Mouse (Mus musculus): Measurements from ENCODE around the gene Kctd10. TPM values are rescaled to one million over a fixed set of nuclear protein-coding genes. Genes with fewer than 3 reads are reported as not detected.

Gene Kctd10
- polyA plus RNA-seq, 1 experiment from 2014 or later: 111 TPM

DNA sequence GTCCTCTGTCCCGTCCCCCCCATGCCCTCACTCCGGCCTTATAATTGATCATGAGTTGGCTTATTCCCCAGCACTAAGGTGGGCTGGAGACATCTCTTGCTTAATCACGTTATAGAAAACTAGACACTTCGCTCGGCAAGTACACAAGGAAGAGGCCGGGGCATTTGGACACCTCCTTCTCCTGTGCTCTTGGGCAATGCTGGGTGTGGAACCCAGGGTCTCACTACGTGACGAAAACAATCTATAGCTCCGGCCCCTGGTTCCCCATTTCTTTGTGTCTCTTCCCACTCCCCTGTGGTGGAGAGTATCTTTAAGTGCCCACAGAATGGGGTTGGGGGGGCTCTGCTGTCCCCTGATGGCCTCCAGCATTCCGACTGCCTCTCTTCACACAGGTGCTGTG lies 33.3 kb downstream of the Kctd10 start:
- ATAC-seq (ENCODE audit: low read depth) (no peak), DNase-seq (ENCODE audit: low spot score) (no peak)
- H3K27me3 ChIP-seq (replicated peaks; ENCODE audit: control insufficient read depth, insufficient read depth, low read length): no peaks in the 10 kb centered on the region
- H3K36me3 ChIP-seq (ENCODE audit: control insufficient read depth, insufficient read depth, low read length): no peaks in the 10 kb centered on the region
- H3K9me3 ChIP-seq (ENCODE audit: control insufficient read depth, low read length): no peaks in the 10 kb centered on the region
- no peak overlapping the region for H3K9ac ChIP-seq (ENCODE audit: low read depth, low read length)
- H3K27ac ChIP-seq (replicated peaks; ENCODE audit: low read depth, low read length): no peak overlapping the region
- H3K4me1 ChIP-seq (ENCODE audit: control insufficient read depth, insufficient read depth, low read length): no peaks in the 10 kb centered on the region
- 81% methylated on average over 10 of the region's 10 CpGs for WGBS
- H3K4me3 ChIP-seq (ENCODE audit: low read depth, low read length): no peak overlapping the region
- no peak overlapping the region for H3K4me2 ChIP-seq (ENCODE audit: low read depth, low read length)

DNA sequence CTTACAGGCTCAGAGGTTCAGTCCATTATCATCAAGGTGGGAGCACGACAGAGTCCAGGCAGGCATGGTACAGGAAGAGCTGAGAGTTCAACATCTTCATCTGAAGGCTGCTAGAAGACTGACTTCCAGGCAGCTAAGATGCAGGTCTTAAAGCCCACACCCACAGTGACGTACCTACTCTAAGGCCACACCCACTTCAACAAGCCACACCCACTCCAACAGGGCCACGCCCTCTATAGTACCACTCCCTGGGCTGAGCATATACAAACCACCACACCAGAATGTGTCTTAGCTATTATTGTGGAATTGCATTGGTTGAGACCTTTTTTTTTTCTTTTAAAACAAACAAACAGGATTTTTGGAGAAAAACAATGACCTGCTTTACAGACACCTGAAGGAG lies 34.8 kb downstream of the Kctd10 start:
- Histone ChIP-seq H3K9ac (ENCODE audit: low read depth, low read length) (no peak overlapping the region), H3K9me3 (ENCODE audit: control insufficient read depth, low read length) (no peaks in the 10 kb centered on the region), H3K4me3 (ENCODE audit: low read depth, low read length) (no peak overlapping the region), H3K4me1 (ENCODE audit: control insufficient read depth, insufficient read depth, low read length) (no peaks in the 10 kb centered on the region), H3K36me3 (ENCODE audit: control insufficient read depth, insufficient read depth, low read length) (no peaks in the 10 kb centered on the region), H3K27me3 (replicated peaks; ENCODE audit: control insufficient read depth, insufficient read depth, low read length) (no peaks in the 10 kb centered on the region), H3K27ac (replicated peaks; ENCODE audit: low read depth, low read length) (no peak overlapping the region), H3K4me2 (ENCODE audit: low read depth, low read length) (no peak overlapping the region)
- DNase-seq (ENCODE audit: low spot score): no peak
- no peak for ATAC-seq (ENCODE audit: low read depth)
- 56% methylated on average over 3 of the region's 3 CpGs for WGBS

DNA sequence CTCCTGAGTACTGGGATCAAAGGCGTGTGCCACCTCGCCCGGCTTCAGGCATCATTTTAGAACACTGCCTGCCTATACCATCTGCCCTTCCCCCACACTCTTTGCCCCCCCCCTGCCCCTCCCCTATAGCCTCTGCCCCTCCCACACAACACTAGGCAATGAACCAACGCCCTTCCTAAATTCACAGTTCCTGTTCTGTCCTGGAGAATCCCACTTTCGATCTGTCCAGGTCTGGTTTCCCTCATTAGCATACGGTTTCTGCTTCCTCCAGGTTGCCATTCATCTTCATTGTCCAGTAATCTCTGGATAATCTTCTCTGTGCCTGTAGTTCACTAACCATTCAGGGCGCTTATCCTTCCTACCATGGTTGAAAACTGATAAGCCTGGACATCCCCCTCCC lies 36.7 kb downstream of the Kctd10 start:
- H3K4me3 ChIP-seq (ENCODE audit: low read depth, low read length): no peak overlapping the region
- H3K4me2 ChIP-seq (ENCODE audit: low read depth, low read length): no peak overlapping the region
- ATAC-seq (ENCODE audit: low read depth) (no peak), DNase-seq (ENCODE audit: low spot score) (no peak)
- H3K9ac ChIP-seq (ENCODE audit: low read depth, low read length): no peak overlapping the region
- no peaks in the 10 kb centered on the region for H3K4me1 ChIP-seq (ENCODE audit: control insufficient read depth, insufficient read depth, low read length)
- no peak overlapping the region for H3K27ac ChIP-seq (replicated peaks; ENCODE audit: low read depth, low read length)
- H3K27me3 ChIP-seq (replicated peaks; ENCODE audit: control insufficient read depth, insufficient read depth, low read length): no peaks in the 10 kb centered on the region
- H3K36me3 ChIP-seq (ENCODE audit: control insufficient read depth, insufficient read depth, low read length): no peaks in the 10 kb centered on the region
- no peaks in the 10 kb centered on the region for H3K9me3 ChIP-seq (ENCODE audit: control insufficient read depth, low read length)
- WGBS: 80% methylated on average over 7 of the region's 7 CpGs

DNA sequence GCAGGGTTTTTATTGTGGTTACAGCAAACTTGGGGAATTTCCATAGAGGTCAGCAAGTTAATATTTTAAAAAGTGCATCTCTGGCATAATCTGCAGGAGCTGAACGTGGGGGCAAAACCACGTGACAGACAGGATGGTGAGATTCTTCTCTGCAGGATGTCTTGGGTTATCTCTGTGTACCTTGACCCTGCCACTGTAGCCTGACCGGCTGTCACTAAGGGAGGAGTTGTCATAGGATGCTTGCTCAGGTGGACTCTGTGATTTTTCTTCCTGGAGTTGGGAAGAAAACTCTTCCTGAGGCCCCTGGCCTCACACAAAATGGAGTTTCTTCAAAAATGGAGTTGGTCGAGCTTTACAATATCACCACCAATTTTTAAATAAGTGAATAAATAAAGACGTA lies 37.3 kb downstream of the Kctd10 start:
- Histone ChIP-seq H3K4me2 (ENCODE audit: low read depth, low read length) (no peak overlapping the region), H3K4me1 (ENCODE audit: control insufficient read depth, insufficient read depth, low read length) (no peaks in the 10 kb centered on the region), H3K4me3 (ENCODE audit: low read depth, low read length) (no peak overlapping the region), H3K27ac (replicated peaks; ENCODE audit: low read depth, low read length) (no peak overlapping the region), H3K36me3 (ENCODE audit: control insufficient read depth, insufficient read depth, low read length) (no peaks in the 10 kb centered on the region), H3K9me3 (ENCODE audit: control insufficient read depth, low read length) (no peaks in the 10 kb centered on the region), H3K27me3 (replicated peaks; ENCODE audit: control insufficient read depth, insufficient read depth, low read length) (no peaks in the 10 kb centered on the region), H3K9ac (ENCODE audit: low read depth, low read length) (no peak overlapping the region)
- 83% methylated on average over 5 of the region's 5 CpGs for WGBS
- ATAC-seq (ENCODE audit: low read depth) (no peak), DNase-seq (ENCODE audit: low spot score) (no peak)

DNA sequence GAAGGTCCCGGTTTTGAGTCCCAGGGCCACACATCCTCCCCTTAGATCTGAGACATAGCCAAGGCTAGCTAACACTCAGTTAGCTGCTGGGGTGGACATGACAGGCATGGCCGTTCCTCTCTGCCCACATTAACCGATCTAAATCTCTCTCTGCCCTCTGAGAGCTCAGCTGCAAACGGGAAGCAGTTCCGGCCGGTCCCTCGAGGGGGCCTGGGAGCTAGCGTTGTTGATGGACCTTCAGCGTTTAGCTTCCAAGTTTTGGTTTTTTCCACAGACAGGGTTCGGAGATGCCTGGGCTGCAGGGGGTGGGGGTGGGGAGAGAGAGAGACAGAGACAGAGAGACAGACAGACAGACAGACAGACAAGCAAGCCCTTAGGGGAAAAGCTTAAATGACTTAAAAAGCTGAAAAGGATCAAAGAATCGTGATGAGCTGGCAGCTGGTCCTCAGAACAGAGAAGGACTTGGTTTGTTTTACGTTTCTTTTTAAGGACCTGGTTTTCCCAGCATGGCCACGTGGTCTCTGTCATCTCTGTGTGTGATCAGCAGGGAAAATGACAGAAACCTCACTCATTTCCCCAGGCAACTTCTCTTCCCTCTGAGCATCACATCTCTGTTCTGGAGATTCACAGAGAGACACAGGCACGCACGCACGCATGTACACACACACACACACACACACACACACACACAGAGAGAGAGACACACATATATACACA lies 56.4 kb downstream of the Kctd10 start:
- peak; percentile 40 for DNase-seq (ENCODE audit: low spot score)
- no peaks in the 10 kb centered on the region for H3K9me3 ChIP-seq (ENCODE audit: control insufficient read depth, low read length)
- peak; percentile 50; the same call in 1 of the 2 replicates for ATAC-seq (ENCODE audit: low read depth)
- H3K4me3 ChIP-seq (ENCODE audit: low read depth, low read length): no peak overlapping the region
- 16% methylated on average over 16 of the region's 16 CpGs for WGBS
- peak overlapping the region; percentile 41 for H3K4me2 ChIP-seq (ENCODE audit: low read depth, low read length)
- H3K9ac ChIP-seq (ENCODE audit: low read depth, low read length): peak overlapping the region; percentile 41
- no peak overlapping the region for H3K27ac ChIP-seq (replicated peaks; ENCODE audit: low read depth, low read length)
- H3K36me3 ChIP-seq (ENCODE audit: control insufficient read depth, insufficient read depth, low read length): no peaks in the 10 kb centered on the region
- H3K4me1 ChIP-seq (ENCODE audit: control insufficient read depth, insufficient read depth, low read length): peaks cover 6% of the 10 kb centered on the region; the same call in 1 of the 2 replicates
- no peaks in the 10 kb centered on the region for H3K27me3 ChIP-seq (replicated peaks; ENCODE audit: control insufficient read depth, insufficient read depth, low read length)

DNA sequence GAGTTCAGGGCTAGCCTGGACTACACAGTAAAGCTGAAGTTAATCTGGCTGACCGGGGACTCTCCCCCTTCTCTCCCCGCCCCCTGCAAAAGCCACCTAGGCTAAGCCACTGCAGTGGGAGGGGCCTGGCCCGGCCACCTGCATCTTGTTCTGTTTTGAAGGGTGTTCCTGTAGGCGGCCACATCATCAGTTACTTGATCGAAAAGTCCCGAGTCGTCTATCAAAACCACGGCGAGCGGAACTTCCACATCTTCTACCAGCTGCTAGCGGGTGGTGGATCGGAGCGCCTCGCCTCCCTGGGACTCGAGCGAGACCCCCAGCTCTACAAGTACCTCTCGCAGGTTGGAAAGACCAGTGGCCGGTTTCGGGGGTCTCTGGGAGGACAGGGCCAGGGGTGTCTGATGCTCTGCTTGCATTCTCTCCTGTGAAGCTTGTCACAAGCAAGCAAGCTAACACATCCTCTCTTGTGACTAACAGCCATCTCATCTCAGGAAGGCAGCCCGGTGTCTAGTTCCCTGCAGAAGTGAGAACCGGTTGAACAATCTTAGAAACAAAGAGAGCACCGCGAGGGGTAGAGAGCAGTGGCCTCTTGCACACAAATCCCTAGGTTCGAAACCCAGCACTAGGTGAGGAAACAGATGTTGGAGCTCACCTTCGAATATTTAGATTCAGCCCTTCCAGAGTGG lies 57.1 kb downstream of the Kctd10 start:
- WGBS: 48% methylated on average over 25 of the region's 25 CpGs
- Histone ChIP-seq H3K9me3 (ENCODE audit: control insufficient read depth, low read length) (no peaks in the 10 kb centered on the region), H3K27ac (replicated peaks; ENCODE audit: low read depth, low read length) (no peak overlapping the region), H3K27me3 (replicated peaks; ENCODE audit: control insufficient read depth, insufficient read depth, low read length) (no peaks in the 10 kb centered on the region), H3K4me1 (ENCODE audit: control insufficient read depth, insufficient read depth, low read length) (peaks cover 6% of the 10 kb centered on the region; the same call in 1 of the 2 replicates), H3K4me3 (ENCODE audit: low read depth, low read length) (no peak overlapping the region), H3K36me3 (ENCODE audit: control insufficient read depth, insufficient read depth, low read length) (no peaks in the 10 kb centered on the region), H3K4me2 (ENCODE audit: low read depth, low read length) (peak overlapping the region; percentile 41; the same call in 1 of the 2 replicates), H3K9ac (ENCODE audit: low read depth, low read length) (peak overlapping the region; percentile 41; the same call in 1 of the 2 replicates)
- ATAC-seq (ENCODE audit: low read depth) (no peak), DNase-seq (ENCODE audit: low spot score) (no peak)

Small RNA genes within 50 kb of the gene (microRNA-seq; reads per million reads assigned to microRNA genes)
- gene Mir7027 (ENCODE audit: borderline number of aligned reads): not detected

Other genes with a start within 250 kb of the Kctd10 start
- gene Acacb, start 234.0 kb downstream of the Kctd10 start, polyA plus RNA-seq (2014; fragmentation: Nextera tagmentation; extraction: Ambion mirVana): 2.3 and 2.4 TPM in 2 replicates
- gene Foxn4, start 106.7 kb downstream of the Kctd10 start, polyA plus RNA-seq (2014; fragmentation: Nextera tagmentation; extraction: Ambion mirVana): 0.97 and 1.1 TPM in 2 replicates
- gene Myo1h, start 91.3 kb downstream of the Kctd10 start, polyA plus RNA-seq (2014; fragmentation: Nextera tagmentation; extraction: Ambion mirVana): 3.0 and 3.8 TPM in 2 replicates
- gene Ube3b, start 99 bp upstream of the Kctd10 start, polyA plus RNA-seq (2014; fragmentation: Nextera tagmentation; extraction: Ambion mirVana): 44.5 and 47.5 TPM in 2 replicates
- 26.1 and 30.8 TPM in 2 replicates for gene Mmab, start 63.6 kb upstream of the Kctd10 start, polyA plus RNA-seq (2014; fragmentation: Nextera tagmentation; extraction: Ambion mirVana)
- gene Mvk, start 63.8 kb upstream of the Kctd10 start, polyA plus RNA-seq (2014; fragmentation: Nextera tagmentation; extraction: Ambion mirVana): 42.6 and 48.2 TPM in 2 replicates
- 1.4 and 1.6 TPM in 2 replicates for gene Fam222a, start 187.5 kb upstream of the Kctd10 start, polyA plus RNA-seq (2014; fragmentation: Nextera tagmentation; extraction: Ambion mirVana)